ENCODE assay signal across 8 mouse cellular contexts in the genomic region with DNA sequence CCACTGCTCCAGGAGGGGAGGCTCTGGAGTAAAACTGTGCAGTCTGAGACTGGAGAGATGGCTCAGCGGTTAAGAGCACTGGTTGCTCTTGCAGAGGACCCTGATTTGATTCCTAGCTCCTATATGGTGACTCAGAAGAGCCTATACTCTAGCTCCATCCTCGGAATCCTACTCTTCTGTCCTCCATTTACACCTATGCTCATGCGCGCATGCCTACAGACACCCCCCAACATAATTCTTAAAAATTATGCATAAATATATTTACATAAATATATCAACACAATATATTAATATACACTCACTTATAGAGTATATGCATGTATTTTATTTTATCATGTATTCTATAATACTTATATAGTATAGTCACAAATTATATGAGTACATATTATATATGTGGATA. TPM values are rescaled to one million over a fixed set of nuclear protein-coding genes. Genes with fewer than 3 reads are reported as not detected.
DNase-seq lines count a peak whose midpoint lies in the region; ATAC-seq lines count a peak whose summit lies in the region.

No protein-coding gene starts in this region.

- no peak overlapping the region for H3K9ac ChIP-seq in heart, embryonic 14.5 days (ENCODE audit: low read length)
- H3K9ac ChIP-seq in embryonic facial prominence, embryonic 12.5 days: no peak overlapping the region
- no peak overlapping the region for H3K9ac ChIP-seq in hindbrain, embryonic 16.5 days (ENCODE audit: low read depth, low read length)
- no peak overlapping the region for H3K9ac ChIP-seq in midbrain, embryonic 12.5 days (replicated peaks)

- H3K4me2 ChIP-seq in heart, embryonic 14.5 days (ENCODE audit: low read length): peak overlapping the region; percentile 80
- H3K4me2 ChIP-seq in embryonic facial prominence, embryonic 12.5 days (replicated peaks): peak overlapping the region; percentile 90; the same call in 1 of the 2 replicates
- peak overlapping the region; percentile 96 for H3K4me2 ChIP-seq in hindbrain, embryonic 16.5 days (ENCODE audit: low read length)
- H3K4me2 ChIP-seq in midbrain, embryonic 12.5 days (replicated peaks): peak overlapping the region; percentile 86

- WGBS in heart, embryonic 14.5 days: 81% methylated on average over 4 of the region's 4 CpGs
- 78% methylated on average over 4 of the region's 4 CpGs for WGBS in embryonic facial prominence, embryonic 12.5 days
- 75% methylated on average over 4 of the region's 4 CpGs for WGBS in hindbrain, embryonic 16.5 days
- 70% methylated on average over 4 of the region's 4 CpGs for WGBS in midbrain, embryonic 12.5 days

- H3K27me3 ChIP-seq in heart, embryonic 14.5 days (ENCODE audit: control insufficient read depth, insufficient read depth, low read length): no peaks in the 10 kb centered on the region
- H3K27me3 ChIP-seq in embryonic facial prominence, embryonic 12.5 days: no peaks in the 10 kb centered on the region
- H3K27me3 ChIP-seq in hindbrain, embryonic 16.5 days (replicated peaks; ENCODE audit: control insufficient read depth, insufficient read depth, low read length): no peaks in the 10 kb centered on the region; the same call in 1 of the 2 replicates
- H3K27me3 ChIP-seq in midbrain, embryonic 12.5 days: peaks cover 4% of the 10 kb centered on the region; the same call in 1 of the 2 replicates

- H3K27ac ChIP-seq in heart, embryonic 14.5 days (replicated peaks in 1 of 2; ENCODE audit: control insufficient read depth in 1 of 2, insufficient read depth in 1 of 2, low read depth in 2 of 2, low read length in 2 of 2): no peak overlapping the region
- H3K27ac ChIP-seq in embryonic facial prominence, embryonic 12.5 days: no peak overlapping the region
- no peak overlapping the region for H3K27ac ChIP-seq in hindbrain, embryonic 16.5 days (ENCODE audit: low read depth, low read length)
- no peak overlapping the region for H3K27ac ChIP-seq in midbrain, embryonic 12.5 days (replicated peaks)

- H3K4me1 ChIP-seq in heart, embryonic 14.5 days (ENCODE audit: control insufficient read depth in 2 of 2, insufficient read depth in 2 of 2, low read length in 2 of 2): peaks cover 5 to 26% of the 10 kb centered on the region in 2 experiments
- H3K4me1 ChIP-seq in embryonic facial prominence, embryonic 12.5 days: peaks cover 19% of the 10 kb centered on the region
- peaks cover 6% of the 10 kb centered on the region for H3K4me1 ChIP-seq in hindbrain, embryonic 16.5 days (ENCODE audit: control insufficient read depth, insufficient read depth, low read depth, low read length)
- H3K4me1 ChIP-seq in midbrain, embryonic 12.5 days: peaks cover 17% of the 10 kb centered on the region

- intact Hi-C loops in heart, postnatal 14 days (cut with DNase I): no loop called here

- H3K9me3 ChIP-seq in heart, embryonic 14.5 days (ENCODE audit: control insufficient read depth, low read length): no peaks in the 10 kb centered on the region
- no peaks in the 10 kb centered on the region for H3K9me3 ChIP-seq in embryonic facial prominence, embryonic 12.5 days
- no peaks in the 10 kb centered on the region for H3K9me3 ChIP-seq in hindbrain, embryonic 16.5 days (ENCODE audit: control insufficient read depth, low read length)
- no peaks in the 10 kb centered on the region for H3K9me3 ChIP-seq in midbrain, embryonic 12.5 days

- H3K36me3 ChIP-seq in heart, embryonic 14.5 days (ENCODE audit: control insufficient read depth, insufficient read depth, low read length): peaks cover 17% of the 10 kb centered on the region
- no peaks in the 10 kb centered on the region for H3K36me3 ChIP-seq in embryonic facial prominence, embryonic 12.5 days
- H3K36me3 ChIP-seq in hindbrain, embryonic 16.5 days (ENCODE audit: control insufficient read depth, insufficient read depth, low read length): peaks cover 5% of the 10 kb centered on the region
- no peaks in the 10 kb centered on the region; the same call in 1 of the 2 replicates for H3K36me3 ChIP-seq in midbrain, embryonic 12.5 days

- DNase-seq in heart, postnatal 14 days: no peak
- no peak for DNase-seq in right cerebral cortex, adult 2 months (ENCODE audit: low spot score in 2 of 2)
- DNase-seq in gastrocnemius, adult 8-10 months (ENCODE audit: low spot score in 2 of 2): no peak
- no peak for DNase-seq in right cerebral cortex, postnatal 10 days (ENCODE audit: low spot score in 2 of 2)

- no peak overlapping the region for H3K4me3 ChIP-seq in heart, embryonic 14.5 days (ENCODE audit: control insufficient read depth in 1 of 2, insufficient read depth in 1 of 2, low read depth in 1 of 2, low read length in 2 of 2)
- no peak overlapping the region for H3K4me3 ChIP-seq in embryonic facial prominence, embryonic 12.5 days
- H3K4me3 ChIP-seq in hindbrain, embryonic 16.5 days (ENCODE audit: low read length): no peak overlapping the region; the same call in 1 of the 2 replicates
- H3K4me3 ChIP-seq in midbrain, embryonic 12.5 days: no peak overlapping the region

- no peak for ATAC-seq in heart, embryonic 14.5 days (ENCODE audit: insufficient number of reproducible peaks, insufficient read depth, low FRiP score, low read depth)
- peak; percentile 8; the same call in 1 of the 2 replicates for ATAC-seq in embryonic facial prominence, embryonic 12.5 days (ENCODE audit: insufficient number of reproducible peaks, insufficient read depth, low FRiP score, low TSS enrichment)
- peak; percentile 13; the same call in 1 of the 2 replicates for ATAC-seq in hindbrain, embryonic 16.5 days
- peak; percentile 55 for ATAC-seq in midbrain, embryonic 12.5 days (ENCODE audit: low FRiP score, low read depth)

RNA-seq across cellular contexts. Expression of gene Aunip, which starts 0.4 kb away (rescaled TPM):
- 2.3 and 3.2 TPM in 2 replicates for polyA plus RNA-seq in heart, embryonic 14.5 days (2014; fragmentation: Nextera tagmentation; extraction: Ambion mirVana)
- under 1 TPM in 1 of 2 experiments, not detected in 1; 0.68 TPM for total RNA-seq in heart, postnatal 14 days (2021)
- 11.6 and 13.1 TPM in 2 replicates for polyA plus RNA-seq in embryonic facial prominence, embryonic 12.5 days (2016; fragmentation: Nextera tagmentation; extraction: Ambion mirVana)
- 2.4 and 2.9 TPM in 2 replicates for polyA plus RNA-seq in hindbrain, embryonic 16.5 days (2015; fragmentation: Nextera tagmentation; extraction: Ambion mirVana)
- polyA plus RNA-seq in midbrain, embryonic 12.5 days (2016; fragmentation: Nextera tagmentation; extraction: Ambion mirVana): 11.2 and 11.5 TPM in 2 replicates
- total RNA-seq in gastrocnemius, adult 8-10 months (2022): not detected

RNA-seq across cellular contexts. Expression of gene Paqr7, which starts 13.9 kb away (rescaled TPM):
- 4.2 and 4.6 TPM in 2 replicates for polyA plus RNA-seq in heart, embryonic 14.5 days (2014; fragmentation: Nextera tagmentation; extraction: Ambion mirVana)
- 10 to 100 TPM; 15.5 to 19.6 TPM for total RNA-seq in heart, postnatal 14 days (2021)
- polyA plus RNA-seq in embryonic facial prominence, embryonic 12.5 days (2016; fragmentation: Nextera tagmentation; extraction: Ambion mirVana): 3.3 and 3.4 TPM in 2 replicates
- 40.5 and 46.7 TPM in 2 replicates for polyA plus RNA-seq in hindbrain, embryonic 16.5 days (2015; fragmentation: Nextera tagmentation; extraction: Ambion mirVana)
- polyA plus RNA-seq in midbrain, embryonic 12.5 days (2016; fragmentation: Nextera tagmentation; extraction: Ambion mirVana): 4.8 and 6.4 TPM in 2 replicates
- 1 to 10 TPM; 2.8 to 5.5 (median 5.0) TPM for total RNA-seq in gastrocnemius, adult 8-10 months (2022)

RNA-seq across cellular contexts. Expression of gene Mtfr1l, which starts 24.8 kb away (rescaled TPM):
- polyA plus RNA-seq in heart, embryonic 14.5 days (2014; fragmentation: Nextera tagmentation; extraction: Ambion mirVana): 170 and 175 TPM in 2 replicates
- total RNA-seq in heart, postnatal 14 days (2021): 100 to 1,000 TPM; 162 to 167 TPM
- 135 and 139 TPM in 2 replicates for polyA plus RNA-seq in embryonic facial prominence, embryonic 12.5 days (2016; fragmentation: Nextera tagmentation; extraction: Ambion mirVana)
- polyA plus RNA-seq in hindbrain, embryonic 16.5 days (2015; fragmentation: Nextera tagmentation; extraction: Ambion mirVana): 176 and 182 TPM in 2 replicates
- 127 and 133 TPM in 2 replicates for polyA plus RNA-seq in midbrain, embryonic 12.5 days (2016; fragmentation: Nextera tagmentation; extraction: Ambion mirVana)
- 100 to 1,000 TPM; 129 to 173 (median 151) TPM for total RNA-seq in gastrocnemius, adult 8-10 months (2022)

RNA-seq across cellular contexts. Expression of gene Selenon, which starts 41.6 kb away (rescaled TPM):
- polyA plus RNA-seq in heart, embryonic 14.5 days (2014; fragmentation: Nextera tagmentation; extraction: Ambion mirVana): 41.5 and 43.6 TPM in 2 replicates
- total RNA-seq in heart, postnatal 14 days (2021): 10 to 100 TPM; 26.1 to 27.9 TPM
- polyA plus RNA-seq in embryonic facial prominence, embryonic 12.5 days (2016; fragmentation: Nextera tagmentation; extraction: Ambion mirVana): 27.3 and 49.1 TPM in 2 replicates
- 6.7 and 7.0 TPM in 2 replicates for polyA plus RNA-seq in hindbrain, embryonic 16.5 days (2015; fragmentation: Nextera tagmentation; extraction: Ambion mirVana)
- 15.0 and 15.1 TPM in 2 replicates for polyA plus RNA-seq in midbrain, embryonic 12.5 days (2016; fragmentation: Nextera tagmentation; extraction: Ambion mirVana)
- total RNA-seq in gastrocnemius, adult 8-10 months (2022): 1 to 10 TPM; 2.8 to 3.8 (median 3.2) TPM

RNA-seq across cellular contexts. Expression of gene Stmn1, which starts 42.3 kb away (rescaled TPM):
- polyA plus RNA-seq in heart, embryonic 14.5 days (2014; fragmentation: Nextera tagmentation; extraction: Ambion mirVana): 933 and 977 TPM in 2 replicates
- 10 to 100 TPM; 50.0 to 79.2 TPM for total RNA-seq in heart, postnatal 14 days (2021)
- 2,563 and 2,644 TPM in 2 replicates for polyA plus RNA-seq in embryonic facial prominence, embryonic 12.5 days (2016; fragmentation: Nextera tagmentation; extraction: Ambion mirVana)
- polyA plus RNA-seq in hindbrain, embryonic 16.5 days (2015; fragmentation: Nextera tagmentation; extraction: Ambion mirVana): 5,655 and 5,657 TPM in 2 replicates
- polyA plus RNA-seq in midbrain, embryonic 12.5 days (2016; fragmentation: Nextera tagmentation; extraction: Ambion mirVana): 4,918 and 5,057 TPM in 2 replicates
- 1 to 10 TPM; 2.7 to 4.4 (median 2.8) TPM for total RNA-seq in gastrocnemius, adult 8-10 months (2022)
